Mouse (Mus musculus) erythroblast, adult 5-6 weeks (primary cell): ENCODE measurements around the gene Necab2. TPM values are rescaled to one million over a fixed set of nuclear protein-coding genes. Genes with fewer than 3 reads are reported as not detected.

Source experiments
- ATAC-seq: replicated peaks from 2 replicates; pipeline ENCODE4 v1.8.0; 2016; ENCODE audit warnings: moderate number of reproducible peaks, mild to moderate bottlenecking, moderate TSS enrichment, inconsistent platforms; ENCODE audit not compliant: poor library complexity, low FRiP score, severe bottlenecking
- total RNA-seq, 2 experiments: library from RNA; stranded (forward) in 1 of 2; stranded (reverse) in 1 of 2; fragments of 150-400 nt in 1 of 2; fragments of 200-764, 138-1000 nt in 1 of 2; gene quantifications; 2 replicates each; pipeline versions ENCODE4 v1.2.3 to v1.2.4; 2015 to 2017; ENCODE audit warnings: low replicate concordance in 2 of 2

The Necab2 gene
- total RNA-seq, 2 experiments from 2014 or later = not detected

DNA sequence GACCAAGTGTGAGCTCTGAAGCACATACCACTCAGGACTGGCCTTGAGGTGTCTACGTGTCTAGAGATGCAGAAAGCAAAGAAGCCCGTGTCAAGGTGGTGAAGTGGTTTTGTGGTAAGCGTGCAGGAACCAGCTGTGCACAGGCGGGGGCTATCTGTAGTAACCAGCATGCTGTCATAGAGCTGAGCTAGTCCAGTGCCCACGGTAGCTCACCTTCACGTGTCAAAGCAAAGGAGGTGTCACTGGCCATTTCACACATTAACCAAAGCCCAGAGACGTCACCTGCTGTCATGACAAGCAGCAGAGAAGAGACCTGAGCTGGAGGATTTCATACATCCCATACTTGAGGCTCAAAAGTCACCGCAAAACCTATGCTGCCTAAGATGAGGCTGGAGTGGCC, 59.6 kb downstream of the Necab2 start:
- no peak for ATAC-seq

DNA sequence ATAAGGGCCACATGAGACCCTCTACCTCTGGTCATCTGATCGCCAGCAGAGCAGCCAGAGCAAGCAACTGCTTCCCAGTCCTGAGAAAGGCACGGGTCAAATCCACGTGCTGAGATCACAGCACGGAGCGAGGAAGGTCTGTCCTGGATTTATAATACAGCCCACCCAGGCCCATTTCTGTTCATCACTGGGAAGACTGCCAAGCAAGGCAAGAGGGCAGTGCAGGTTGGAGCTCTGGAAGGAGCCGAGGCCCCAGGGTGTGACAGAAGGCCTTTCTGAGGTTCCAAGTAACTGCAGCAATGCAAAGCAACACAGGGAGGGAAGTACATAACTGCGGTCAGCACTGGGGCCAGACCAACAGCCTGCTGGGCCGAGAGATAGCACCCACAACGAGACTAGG, 64.0 kb downstream of the Necab2 start:
- no peak for ATAC-seq

DNA sequence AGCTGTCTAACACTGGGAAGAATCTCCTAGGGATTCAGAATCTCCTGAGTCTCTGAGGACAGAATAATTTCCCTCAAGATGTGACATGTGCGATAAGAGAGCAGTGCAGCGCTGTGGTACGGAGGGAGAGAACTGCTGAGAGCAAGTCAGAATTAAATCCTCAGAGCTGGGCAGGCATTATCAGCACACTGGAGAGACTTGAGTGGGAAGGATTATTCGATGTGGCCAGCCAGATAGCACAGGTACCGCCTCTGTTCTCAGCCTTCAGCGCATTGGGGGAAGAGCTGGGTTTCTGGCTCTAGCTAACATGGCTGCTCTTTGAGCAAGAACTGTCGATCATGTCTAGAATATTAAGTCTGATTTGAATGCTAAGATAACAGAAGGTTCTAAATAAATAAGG, 65.2 kb downstream of the Necab2 start:
- no peak for ATAC-seq

DNA sequence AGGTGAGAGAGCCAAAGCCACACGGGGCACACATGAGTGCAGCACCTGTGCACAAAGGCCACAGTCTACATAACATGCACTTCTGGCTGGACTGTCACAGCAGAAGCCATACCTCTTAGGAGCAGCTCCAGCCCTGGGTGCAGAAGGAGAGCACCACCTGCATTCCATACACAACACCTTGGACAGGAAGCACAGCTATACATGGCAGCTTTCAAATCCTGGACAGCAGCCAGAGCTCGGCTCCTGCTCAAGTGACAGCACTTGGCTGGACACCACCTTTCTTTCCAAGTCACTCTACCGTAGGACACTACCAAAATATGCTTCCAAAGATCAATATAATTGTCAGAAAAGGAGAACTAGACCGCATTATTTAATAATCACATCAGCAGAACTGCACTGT, 66.9 kb downstream of the Necab2 start:
- no peak for ATAC-seq

DNA sequence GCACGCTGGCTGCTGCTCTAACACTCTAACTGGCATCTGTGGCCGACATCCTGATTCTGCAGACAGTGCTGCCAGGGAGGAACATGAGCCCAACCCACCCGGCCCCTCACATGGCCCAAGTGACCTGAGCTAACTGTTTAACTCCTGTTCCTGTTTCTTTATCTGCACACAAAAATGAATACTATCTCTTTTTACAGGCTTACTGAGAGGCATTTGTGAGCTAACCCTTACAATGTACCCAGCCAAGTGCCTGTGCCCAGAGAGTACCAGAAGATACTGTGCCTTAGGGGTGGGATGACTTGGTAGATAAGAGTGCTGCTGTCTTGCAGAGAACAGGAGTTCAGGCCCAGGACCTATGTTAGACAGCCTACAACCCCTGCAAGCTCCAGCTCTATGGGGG, 68.4 kb downstream of the Necab2 start:
- ATAC-seq = no peak

DNA sequence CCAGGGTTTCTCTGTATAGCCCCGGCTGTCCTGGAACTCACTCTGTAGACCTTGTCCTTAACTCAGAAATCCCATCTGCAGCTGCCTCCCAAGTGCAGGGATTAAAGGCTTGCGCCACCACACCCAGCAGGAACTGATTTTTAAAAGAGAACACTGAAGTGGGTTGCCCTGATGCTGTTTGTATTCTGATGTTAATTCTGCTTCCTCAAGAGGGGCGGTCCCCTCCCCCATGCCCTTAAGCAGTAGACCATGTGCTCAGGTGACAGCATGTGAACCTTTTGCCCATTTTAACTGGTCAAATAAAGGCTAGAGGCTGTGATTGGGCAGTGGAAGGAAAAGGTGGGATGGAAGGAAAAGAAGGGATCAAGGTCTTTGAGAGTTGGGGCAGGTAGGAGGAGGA, 69.2 kb downstream of the Necab2 start:
- no peak for ATAC-seq

DNA sequence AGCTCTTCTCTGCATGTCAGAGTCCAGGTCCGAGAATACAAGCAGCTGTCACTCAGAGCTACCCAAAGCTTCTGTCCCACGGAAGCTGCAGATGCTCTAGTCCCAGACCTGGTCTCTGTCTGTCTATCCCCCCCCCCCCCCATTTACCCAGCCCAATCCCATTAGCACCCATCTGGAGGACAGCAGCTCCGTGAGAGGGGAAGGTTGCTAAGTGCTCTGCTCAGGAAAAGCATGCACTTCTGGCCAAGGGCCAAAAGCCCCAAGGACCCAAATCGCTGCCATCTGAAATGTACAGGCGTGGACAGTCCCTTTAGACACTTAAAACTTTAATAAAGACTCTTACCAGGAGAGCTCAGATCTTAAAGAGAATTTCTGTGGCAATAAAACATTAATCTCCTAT, 70.2 kb downstream of the Necab2 start:
- no peak for ATAC-seq

DNA sequence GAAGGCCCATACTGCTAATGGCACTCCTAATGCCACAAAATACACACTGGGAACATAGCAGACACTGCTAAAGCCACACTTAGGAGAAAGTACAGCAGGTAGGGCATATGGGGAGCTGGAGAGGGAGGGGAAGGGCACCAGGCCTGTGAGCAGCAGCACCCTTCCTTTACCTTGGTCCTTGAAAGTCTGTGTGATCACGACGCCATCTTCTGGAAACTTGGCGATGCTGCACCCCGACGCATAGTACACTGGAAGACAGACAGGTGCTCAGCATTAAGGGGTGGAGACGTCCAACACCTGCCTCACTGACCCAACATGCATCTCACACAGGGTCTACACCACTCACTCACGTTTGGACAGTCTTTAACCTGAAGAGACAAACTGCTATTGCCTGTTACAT, 73.6 kb downstream of the Necab2 start:
- ATAC-seq = no peak

Other genes with a start within 250 kb of the Necab2 start
- gene Hsbp1, start 102.2 kb upstream of the Necab2 start, total RNA-seq (2015; ENCODE audit: low replicate concordance) = 28.6 and 34.9 TPM in 2 replicates
- gene Hsbp1, start 102.2 kb upstream of the Necab2 start, total RNA-seq (2017; ENCODE audit: low replicate concordance) = 23.7 and 25.0 TPM in 2 replicates
- 2.7 TPM in 1 of 2 replicates, not detected in the other for gene Mlycd, start 51.8 kb upstream of the Necab2 start, total RNA-seq (2015; ENCODE audit: low replicate concordance)
- gene Mlycd, start 51.8 kb upstream of the Necab2 start, total RNA-seq (2017; ENCODE audit: low replicate concordance) = 1.3 and 1.8 TPM in 2 replicates
- 1.7 TPM in 2 replicates for gene Osgin1, start 12.6 kb upstream of the Necab2 start, total RNA-seq (2015; ENCODE audit: low replicate concordance)
- gene Osgin1, start 12.6 kb upstream of the Necab2 start, total RNA-seq (2017; ENCODE audit: low replicate concordance) = 0.70 and 0.94 TPM in 2 replicates
- gene Slc38a8, start 55.0 kb downstream of the Necab2 start, total RNA-seq (2015; ENCODE audit: low replicate concordance) = not detected in 2 replicates
- gene Slc38a8, start 55.0 kb downstream of the Necab2 start, total RNA-seq (2017; ENCODE audit: low replicate concordance) = not detected in 2 replicates
- 36.1 and 41.0 TPM in 2 replicates for gene Mbtps1, start 112.0 kb downstream of the Necab2 start, total RNA-seq (2015; ENCODE audit: low replicate concordance)
- gene Mbtps1, start 112.0 kb downstream of the Necab2 start, total RNA-seq (2017; ENCODE audit: low replicate concordance) = 43.0 and 68.2 TPM in 2 replicates
- 2.3 and 7.9 TPM in 2 replicates for gene Hsdl1, start 128.5 kb downstream of the Necab2 start, total RNA-seq (2015; ENCODE audit: low replicate concordance)
- gene Hsdl1, start 128.5 kb downstream of the Necab2 start, total RNA-seq (2017; ENCODE audit: low replicate concordance) = 9.9 and 12.0 TPM in 2 replicates
- not detected in 2 replicates for gene Dnaaf1, start 128.5 kb downstream of the Necab2 start, total RNA-seq (2015; ENCODE audit: low replicate concordance)
- not detected in 2 replicates for gene Dnaaf1, start 128.5 kb downstream of the Necab2 start, total RNA-seq (2017; ENCODE audit: low replicate concordance)
- 2.5 and 8.3 TPM in 2 replicates for gene Taf1c, start 158.5 kb downstream of the Necab2 start, total RNA-seq (2015; ENCODE audit: low replicate concordance)
- 2.5 and 3.7 TPM in 2 replicates for gene Taf1c, start 158.5 kb downstream of the Necab2 start, total RNA-seq (2017; ENCODE audit: low replicate concordance)
- gene Adad2, start 166.0 kb downstream of the Necab2 start, total RNA-seq (2015; ENCODE audit: low replicate concordance) = not detected in 2 replicates
- not detected in 2 replicates for gene Adad2, start 166.0 kb downstream of the Necab2 start, total RNA-seq (2017; ENCODE audit: low replicate concordance)
- gene Kcng4, start 189.0 kb downstream of the Necab2 start, total RNA-seq (2015; ENCODE audit: low replicate concordance) = not detected in 2 replicates
- gene Kcng4, start 189.0 kb downstream of the Necab2 start, total RNA-seq (2017; ENCODE audit: low replicate concordance) = not detected in 2 replicates
- not detected in 2 replicates for gene Wfdc1, start 219.6 kb downstream of the Necab2 start, total RNA-seq (2015; ENCODE audit: low replicate concordance)
- not detected in 2 replicates for gene Wfdc1, start 219.6 kb downstream of the Necab2 start, total RNA-seq (2017; ENCODE audit: low replicate concordance)